8 mouse cellular contexts compared by ENCODE assay signal in genomic region chr10:121504973-121505911, GRCm38 (mm10). TPM values are rescaled to one million over a fixed set of nuclear protein-coding genes. Genes with fewer than 3 reads are reported as not detected.
DNase-seq lines count a peak whose midpoint lies in the region; ATAC-seq and TF ChIP-seq lines count a peak whose summit lies in the region.

No protein-coding gene starts in this region.

- no peak for TF ChIP-seq CTCF in ES-Bruce4 (IDR thresholded peaks at IDR 0.05; ENCODE audit: low read depth, low read length)
- TF ChIP-seq CTCF in forebrain, postnatal 0 days (IDR thresholded peaks at IDR 0.05; ENCODE audit: low read depth), result no peak
- no peak for TF ChIP-seq CTCF in stomach, postnatal 0 days (IDR thresholded peaks at IDR 0.05; ENCODE audit: low read depth)

- H3K9me3 ChIP-seq in ES-Bruce4 (replicated peaks; ENCODE audit: control insufficient read depth, insufficient read depth, low read length, poor library complexity, severe bottlenecking), result no peaks in the 10 kb centered on the region
- H3K9me3 ChIP-seq in forebrain, postnatal 0 days (ENCODE audit: low read length), result no peaks in the 10 kb centered on the region
- no peaks in the 10 kb centered on the region for H3K9me3 ChIP-seq in liver, embryonic 16.5 days (replicated peaks; ENCODE audit: control insufficient read depth, low read length)
- no peaks in the 10 kb centered on the region for H3K9me3 ChIP-seq in neural tube, embryonic 12.5 days
- H3K9me3 ChIP-seq in stomach, postnatal 0 days (ENCODE audit: control insufficient read depth, low read length), result no peaks in the 10 kb centered on the region

- peak; percentile 97 for ATAC-seq in forebrain, postnatal 0 days
- ATAC-seq in liver, embryonic 16.5 days (ENCODE audit: low read depth), result peak; percentile 93
- peak; percentile 59 for ATAC-seq in neural tube, embryonic 12.5 days (ENCODE audit: low FRiP score, low read depth)
- ATAC-seq in stomach, postnatal 0 days (ENCODE audit: low FRiP score, low TSS enrichment), result peak; percentile 79

- TF ChIP-seq POLR2A in ES-Bruce4 (IDR thresholded peaks at IDR 0.05; ENCODE audit: insufficient read depth, low read length), result no peak

- WGBS in forebrain, postnatal 0 days, result 14% methylated on average over 35 of the region's 35 CpGs
- WGBS in liver, embryonic 16.5 days (ENCODE audit: insufficient replicate concordance), result 13% methylated on average over 35 of the region's 35 CpGs
- WGBS in neural tube, embryonic 12.5 days, result 21% methylated on average over 35 of the region's 35 CpGs
- 19% methylated on average over 35 of the region's 35 CpGs for WGBS in stomach, postnatal 0 days

- H3K27me3 ChIP-seq in ES-Bruce4 (ENCODE audit: control insufficient read depth, insufficient read depth, low read length, poor library complexity, severe bottlenecking), result no peaks in the 10 kb centered on the region
- no peaks in the 10 kb centered on the region for H3K27me3 ChIP-seq in forebrain, postnatal 0 days (ENCODE audit: insufficient read depth, low read length)
- no peaks in the 10 kb centered on the region for H3K27me3 ChIP-seq in liver, embryonic 16.5 days (ENCODE audit: control insufficient read depth, insufficient read depth, low read depth, low read length)
- no peaks in the 10 kb centered on the region for H3K27me3 ChIP-seq in neural tube, embryonic 12.5 days (replicated peaks)
- H3K27me3 ChIP-seq in stomach, postnatal 0 days (ENCODE audit: control insufficient read depth, insufficient read depth, low read length), result no peaks in the 10 kb centered on the region

- H3K4me1 ChIP-seq in ES-Bruce4 (ENCODE audit: control insufficient read depth, insufficient read depth, low read length), result peaks cover 2% of the 10 kb centered on the region
- peaks cover 20% of the 10 kb centered on the region for H3K4me1 ChIP-seq in forebrain, postnatal 0 days (ENCODE audit: insufficient read depth)
- peaks cover 52% of the 10 kb centered on the region for H3K4me1 ChIP-seq in liver, embryonic 16.5 days (ENCODE audit: control insufficient read depth, low read depth, low read length)
- peaks cover 36% of the 10 kb centered on the region for H3K4me1 ChIP-seq in neural tube, embryonic 12.5 days
- H3K4me1 ChIP-seq in stomach, postnatal 0 days (replicated peaks; ENCODE audit: control insufficient read depth, insufficient read depth), result peaks cover 5% of the 10 kb centered on the region

- H3K9ac ChIP-seq in ES-Bruce4 (ENCODE audit: low read depth, poor library complexity, severe bottlenecking), result peak overlapping the region; percentile 29
- H3K9ac ChIP-seq in forebrain, postnatal 0 days, result peak overlapping the region; percentile 44
- peak overlapping the region; percentile 50 for H3K9ac ChIP-seq in liver, embryonic 16.5 days (ENCODE audit: low read depth, low read length)
- no peak overlapping the region for H3K9ac ChIP-seq in neural tube, embryonic 12.5 days
- H3K9ac ChIP-seq in stomach, postnatal 0 days (ENCODE audit: low read length), result peak overlapping the region; percentile 48

- no peaks in the 10 kb centered on the region for H3K36me3 ChIP-seq in ES-Bruce4 (ENCODE audit: control insufficient read depth, insufficient read depth, low read length, poor library complexity, severe bottlenecking)
- H3K36me3 ChIP-seq in forebrain, postnatal 0 days (ENCODE audit: insufficient read depth), result no peaks in the 10 kb centered on the region
- H3K36me3 ChIP-seq in liver, embryonic 16.5 days (ENCODE audit: control insufficient read depth, insufficient read depth), result no peaks in the 10 kb centered on the region
- H3K36me3 ChIP-seq in neural tube, embryonic 12.5 days, result no peaks in the 10 kb centered on the region
- H3K36me3 ChIP-seq in stomach, postnatal 0 days (ENCODE audit: control insufficient read depth, insufficient read depth, low read length), result no peaks in the 10 kb centered on the region

- peak; percentile 69 for DNase-seq in cerebellum, adult 8-10 months
- DNase-seq in forebrain, postnatal 0 days, result peak; percentile 90
- DNase-seq in heart, postnatal 14 days, result peak; percentile 63 to 75
- DNase-seq in kidney, postnatal 4 days, result peak; percentile 72 to 80
- DNase-seq in stomach, postnatal 0 days (ENCODE audit: low spot score), result peak; percentile 80

- H3K4me2 ChIP-seq in forebrain, postnatal 0 days (ENCODE audit: low read depth), result peak overlapping the region; percentile 56
- H3K4me2 ChIP-seq in liver, embryonic 16.5 days (ENCODE audit: low read depth, low read length), result peak overlapping the region; percentile 62
- H3K4me2 ChIP-seq in neural tube, embryonic 12.5 days (replicated peaks), result peak overlapping the region; percentile 60
- peak overlapping the region; percentile 63 for H3K4me2 ChIP-seq in stomach, postnatal 0 days (replicated peaks; ENCODE audit: low read depth)

- H3K27ac ChIP-seq in ES-Bruce4 (ENCODE audit: insufficient read depth, low read length), result peak overlapping the region; percentile 29; the same call in 1 of the 2 replicates
- H3K27ac ChIP-seq in forebrain, postnatal 0 days (ENCODE audit: low read depth, low read length), result peak overlapping the region; percentile 79
- peak overlapping the region; percentile 66 for H3K27ac ChIP-seq in liver, embryonic 16.5 days (ENCODE audit: low read length)
- peak overlapping the region; percentile 72 for H3K27ac ChIP-seq in neural tube, embryonic 12.5 days
- peak overlapping the region; percentile 67; the same call in 1 of the 2 replicates for H3K27ac ChIP-seq in stomach, postnatal 0 days (replicated peaks)

- TF ChIP-seq EP300 in ES-Bruce4 (IDR thresholded peaks at IDR 0.05; ENCODE audit: insufficient read depth, low read depth, low read length), result peak; percentile 58; the same call in 1 of the 2 replicates
- no peak for TF ChIP-seq EP300 in stomach, postnatal 0 days (optimal IDR thresholded peaks at IDR 0.05)

- intact Hi-C loops in heart, postnatal 14 days (cut with DNase I), result no loop called here

- H3K4me3 ChIP-seq in ES-Bruce4 (ENCODE audit: low read depth, low read length), result peak overlapping the region; percentile 57
- H3K4me3 ChIP-seq in forebrain, postnatal 0 days (ENCODE audit: low read depth, low read length), result peak overlapping the region; percentile 39
- H3K4me3 ChIP-seq in liver, embryonic 16.5 days (ENCODE audit: low read depth, low read length), result peak overlapping the region; percentile 36
- H3K4me3 ChIP-seq in neural tube, embryonic 12.5 days, result peak overlapping the region; percentile 29
- peak overlapping the region; percentile 41 for H3K4me3 ChIP-seq in stomach, postnatal 0 days (ENCODE audit: low read depth, low read length)

RNA-seq across cellular contexts. Expression of gene Rassf3, which starts 29.1 kb away (rescaled TPM):
- 41.7 and 46.6 TPM in 2 replicates for polyA plus RNA-seq in ES-Bruce4 (2011; ENCODE audit: insufficient read depth, insufficient read length, low read depth, missing spikeins)
- total RNA-seq in forebrain, postnatal 0 days (2014; rRNA removed), result 5.0 and 5.9 TPM in 2 replicates
- polyA plus RNA-seq in forebrain, postnatal 0 days (2015; fragmentation: Nextera tagmentation; extraction: Ambion mirVana), result 3.2 and 3.5 TPM in 2 replicates
- 100 to 1,000 TPM; 120 to 125 TPM for total RNA-seq in heart, postnatal 14 days (2021)
- 12.1 and 13.3 TPM in 2 replicates for polyA plus RNA-seq in liver, embryonic 16.5 days (2015; fragmentation: Nextera tagmentation; extraction: Ambion mirVana)
- 11.4 and 13.5 TPM in 2 replicates for polyA plus RNA-seq in neural tube, embryonic 12.5 days (2016; fragmentation: Nextera tagmentation; extraction: Ambion mirVana)
- polyA plus RNA-seq in stomach, postnatal 0 days (2015; fragmentation: Nextera tagmentation; extraction: Ambion mirVana), result 19.2 and 20.0 TPM in 2 replicates

Comparison
In these comparisons a context has a peak if more than half of its experiments do, and no peak if none do; other contexts are left out.
1. Peak in every context shown above with its lines: DNase-seq, ATAC-seq, H3K4me3 ChIP-seq and H3K27ac ChIP-seq.
2. H3K27ac ChIP-seq: peak in every context shown above with its lines; median percentile 79 in forebrain, postnatal 0 days; 72 in neural tube, embryonic 12.5 days; 67 in stomach, postnatal 0 days; 66 in liver, embryonic 16.5 days; 29 in ES-Bruce4.